Mouse (Mus musculus) ES-Bruce4 (cell line): ENCODE measurements around the gene Szrd1. TPM values are rescaled to one million over a fixed set of nuclear protein-coding genes. Genes with fewer than 3 reads are reported as not detected.

ENCODE experiments used
- H3K27ac ChIP-seq: 2 replicates; pipeline ENCODE4 v1.5.1; 2012; ENCODE audit warnings: low read length, inconsistent platforms; ENCODE audit not compliant: insufficient read depth
- H3K27me3 ChIP-seq: 2 replicates; pipeline ENCODE4 v1.6.1; 2012; ENCODE audit warnings: mild to moderate bottlenecking, low read length, inconsistent platforms; ENCODE audit not compliant: control insufficient read depth, poor library complexity, insufficient read depth, severe bottlenecking
- H3K36me3 ChIP-seq: 2 replicates; pipeline ENCODE4 v1.6.1; 2012; ENCODE audit warnings: inconsistent platforms, mild to moderate bottlenecking, low read length, moderate library complexity; ENCODE audit not compliant: control insufficient read depth, poor library complexity, insufficient read depth, severe bottlenecking
- H3K4me1 ChIP-seq: one replicate; pipeline ENCODE4 v1.8.1; 2011; ENCODE audit warnings: low read length; ENCODE audit not compliant: control insufficient read depth, insufficient read depth
- H3K4me3 ChIP-seq: 2 replicates; pipeline ENCODE4 v1.5.1; 2011; ENCODE audit warnings: low read depth, mild to moderate bottlenecking, low read length
- H3K9ac ChIP-seq: 2 replicates; pipeline ENCODE4 v1.6.1; 2012; ENCODE audit warnings: low read depth, mild to moderate bottlenecking, inconsistent platforms; ENCODE audit not compliant: poor library complexity, severe bottlenecking
- H3K9me3 ChIP-seq: replicated peaks from 2 replicates; pipeline ENCODE4 v1.6.1; 2012; ENCODE audit warnings: mild to moderate bottlenecking, low read length, inconsistent platforms; ENCODE audit not compliant: control insufficient read depth, poor library complexity, insufficient read depth, severe bottlenecking
- CTCF ChIP-seq: IDR thresholded peaks from one replicate; pipeline ENCODE4 v1.8.1; 2011; ENCODE audit warnings: low read depth, low read length
- EP300 ChIP-seq: IDR thresholded peaks from 2 replicates; pipeline ENCODE4 v1.6.1; 2011; ENCODE audit warnings: low read depth, low read length; ENCODE audit not compliant: insufficient read depth
- POLR2A ChIP-seq: IDR thresholded peaks from one replicate; pipeline ENCODE4 v1.8.1; 2011; ENCODE audit warnings: low read length; ENCODE audit not compliant: insufficient read depth
- polyA plus RNA-seq: library from polyadenylated mRNA; stranded (reverse); fragments of >200 nt; gene quantifications from 2 replicates; pipeline ENCODE4 v1.2.4, GENCODE M21; 2011; ENCODE audit warnings: low read depth; ENCODE audit not compliant: missing spikeins, insufficient read depth, insufficient read length

Gene Szrd1
- polyA plus RNA-seq, 1 experiment: 122 TPM

GRCm38 (mm10) chr4:141073661-141074060, 65.9 kb downstream of the Szrd1 start:
- H3K4me1 ChIP-seq: no peaks in the 10 kb centered on the region
- no peak overlapping the region for H3K4me3 ChIP-seq
- peaks cover 2% of the 10 kb centered on the region; the same call in 1 of the 2 replicates for H3K36me3 ChIP-seq
- no peaks in the 10 kb centered on the region for H3K9me3 ChIP-seq
- TF ChIP-seq POLR2A (no peak), EP300 (no peak), CTCF (no peak)
- no peak overlapping the region for H3K9ac ChIP-seq
- H3K27ac ChIP-seq: no peak overlapping the region
- H3K27me3 ChIP-seq: no peaks in the 10 kb centered on the region

GRCm38 (mm10) chr4:141072502-141072901, 67.1 kb downstream of the Szrd1 start:
- H3K4me3 ChIP-seq: no peak overlapping the region
- no peaks in the 10 kb centered on the region for H3K9me3 ChIP-seq
- no peak overlapping the region for H3K27ac ChIP-seq
- H3K4me1 ChIP-seq: no peaks in the 10 kb centered on the region
- H3K27me3 ChIP-seq: no peaks in the 10 kb centered on the region
- no peak overlapping the region for H3K9ac ChIP-seq
- H3K36me3 ChIP-seq: peaks cover 5% of the 10 kb centered on the region
- TF ChIP-seq CTCF (no peak), POLR2A (no peak)

- Histone ChIP-seq H3K4me3 (no peak overlapping the region), H3K27ac (no peak overlapping the region), H3K9ac (no peak overlapping the region), H3K27me3 (no peaks in the 10 kb centered on the region), H3K4me1 (no peaks in the 10 kb centered on the region), H3K36me3 (peaks cover 8% of the 10 kb centered on the region), H3K9me3 (no peaks in the 10 kb centered on the region)
- TF ChIP-seq POLR2A (no peak), CTCF (peak; percentile 81), EP300 (no peak)
These were observed 69.8 kb downstream of the Szrd1 start for GRCm38 (mm10) chr4:141069731-141070130.

- TF ChIP-seq EP300: no peak
- no peak for TF ChIP-seq CTCF
- no peak for TF ChIP-seq POLR2A
- peaks cover 8% of the 10 kb centered on the region for H3K36me3 ChIP-seq
These were observed 70.9 kb downstream of the Szrd1 start for GRCm38 (mm10) chr4:141068655-141069054.

GRCm38 (mm10) chr4:141067516-141068046, 72.0 kb downstream of the Szrd1 start:
- no peak overlapping the region for H3K4me3 ChIP-seq
- no peaks in the 10 kb centered on the region for H3K9me3 ChIP-seq
- TF ChIP-seq POLR2A (no peak), EP300 (no peak), CTCF (no peak)
- no peaks in the 10 kb centered on the region for H3K4me1 ChIP-seq
- no peaks in the 10 kb centered on the region for H3K27me3 ChIP-seq
- H3K36me3 ChIP-seq: peaks cover 8% of the 10 kb centered on the region
- no peak overlapping the region for H3K9ac ChIP-seq
- no peak overlapping the region for H3K27ac ChIP-seq

More at GRCm38 (mm10) chr4:141068655-141069054, 70.9 kb downstream of the Szrd1 start:
- no peaks in the 10 kb centered on the region for H3K4me1 ChIP-seq
- H3K4me3 ChIP-seq: no peak overlapping the region
- no peak overlapping the region for H3K9ac ChIP-seq
- no peaks in the 10 kb centered on the region for H3K9me3 ChIP-seq
- no peaks in the 10 kb centered on the region for H3K27me3 ChIP-seq
- H3K27ac ChIP-seq: no peak overlapping the region

- Histone ChIP-seq H3K9me3 (no peaks in the 10 kb centered on the region), H3K27ac (no peak overlapping the region), H3K9ac (no peak overlapping the region), H3K36me3 (peaks cover 8% of the 10 kb centered on the region), H3K4me1 (no peaks in the 10 kb centered on the region), H3K27me3 (no peaks in the 10 kb centered on the region), H3K4me3 (no peak overlapping the region)
- TF ChIP-seq CTCF (no peak), POLR2A (no peak), EP300 (no peak)
These were observed 72.7 kb downstream of the Szrd1 start for GRCm38 (mm10) chr4:141066709-141067515.
